Mouse (Mus musculus) ES-Bruce4 (cell line): ENCODE results near the gene Mcl1.

Experiments
- CTCF ChIP-seq: IDR thresholded peaks from one replicate; pipeline ENCODE4 v1.8.1; 2011; ENCODE audit warnings: low read depth, low read length
- EP300 ChIP-seq: IDR thresholded peaks from 2 replicates; pipeline ENCODE4 v1.6.1; 2011; ENCODE audit warnings: low read depth, low read length; ENCODE audit not compliant: insufficient read depth
- POLR2A ChIP-seq: IDR thresholded peaks from one replicate; pipeline ENCODE4 v1.8.1; 2011; ENCODE audit warnings: low read length; ENCODE audit not compliant: insufficient read depth

- TF ChIP-seq CTCF = no peak
- no peak for TF ChIP-seq POLR2A
- no peak for TF ChIP-seq EP300
These were observed 36.5 kb downstream of the Mcl1 start for GRCm38 (mm10) chr3:95694808-95695703.
